Mouse (Mus musculus) midbrain, embryonic 14.5 days (tissue): ENCODE results near the gene Mrpl48. TPM values are rescaled to one million over a fixed set of nuclear protein-coding genes. Genes with fewer than 3 reads are reported as not detected.

Experiments used
- polyA plus RNA-seq: library from polyadenylated mRNA; unstranded; fragments of >200 nt; fragmentation: Nextera tagmentation; extraction: Ambion mirVana; gene quantifications from 2 replicates; pipeline ENCODE4 v1.2.1, GENCODE M21; 2014

The Mrpl48 gene
- polyA plus RNA-seq, 1 experiment from 2014 or later = 91.3 TPM

Other genes starting within 250 kb of the Mrpl48 start
- 27.7 and 28.7 TPM in 2 replicates for gene C2cd3, start 236.1 kb downstream of the Mrpl48 start, polyA plus RNA-seq
- gene Ppme1, start 236.0 kb downstream of the Mrpl48 start, polyA plus RNA-seq = 125 and 160 TPM in 2 replicates
- not detected in 2 replicates for gene Ucp3, start 135.3 kb downstream of the Mrpl48 start, polyA plus RNA-seq
- gene Ucp2, start 115.0 kb downstream of the Mrpl48 start, polyA plus RNA-seq = 47.0 and 55.6 TPM in 2 replicates
- gene Dnajb13, start 93.3 kb downstream of the Mrpl48 start, polyA plus RNA-seq = 2.0 and 3.7 TPM in 2 replicates
- gene Coa4, start 71.2 kb downstream of the Mrpl48 start, polyA plus RNA-seq = 16.5 and 16.6 TPM in 2 replicates
- 272 and 300 TPM in 2 replicates for gene Rab6a, start 891 bp downstream of the Mrpl48 start, polyA plus RNA-seq
- gene Plekhb1, start 54.1 kb upstream of the Mrpl48 start, polyA plus RNA-seq = 7.8 and 8.5 TPM in 2 replicates
- gene Fam168a, start 98.3 kb upstream of the Mrpl48 start, polyA plus RNA-seq = 113 and 128 TPM in 2 replicates